Mouse (Mus musculus) gastrocnemius, postnatal 25 days (tissue): ENCODE measurements around the gene Foxn3. TPM values are rescaled to one million over a fixed set of nuclear protein-coding genes. Genes with fewer than 3 reads are reported as not detected.
A peak's percentile ranks its signal among the peaks of the same experiment; 100 is the strongest.

Experiments used
- DNase-seq: peaks from one replicate; pipeline ENCODE4 v3.0.0; 2022
- total RNA-seq, 2 experiments: library from RNA; stranded (reverse); gene quantifications; 1 replicate in 1 of 2; 2 replicates in 1 of 2; pipeline ENCODE4 v1.2.3; 2021

Foxn3 gene
- total RNA-seq, 2 experiments from 2014 or later = 163 to 186 TPM

GRCm38 (mm10) chr12:99417885-99418284 lies 145.5 kb downstream of the Foxn3 start:
- DNase-seq = no peak

- no peak for DNase-seq
Measured at GRCm38 (mm10) chr12:99415538-99415937, 147.8 kb downstream of the Foxn3 start.

GRCm38 (mm10) chr12:99412496-99412895 lies 150.9 kb downstream of the Foxn3 start:
- no peak for DNase-seq

GRCm38 (mm10) chr12:99412034-99412433 lies 151.3 kb downstream of the Foxn3 start:
- no peak for DNase-seq

- DNase-seq = no peak
Measured at GRCm38 (mm10) chr12:99408651-99409050, 154.7 kb downstream of the Foxn3 start.

GRCm38 (mm10) chr12:99408089-99408488 lies 155.3 kb downstream of the Foxn3 start:
- no peak for DNase-seq

GRCm38 (mm10) chr12:99407318-99407716 lies 156.1 kb downstream of the Foxn3 start:
- no peak for DNase-seq

GRCm38 (mm10) chr12:99406697-99407317 lies 156.6 kb downstream of the Foxn3 start:
- no peak for DNase-seq

GRCm38 (mm10) chr12:99406254-99406653 lies 157.1 kb downstream of the Foxn3 start:
- no peak for DNase-seq

- DNase-seq = no peak
Measured at GRCm38 (mm10) chr12:99405401-99405800, 158.0 kb downstream of the Foxn3 start.

GRCm38 (mm10) chr12:99403004-99403403 lies 160.4 kb downstream of the Foxn3 start:
- no peak for DNase-seq

- DNase-seq = no peak
Measured at GRCm38 (mm10) chr12:99400907-99401306, 162.5 kb downstream of the Foxn3 start.

- DNase-seq = no peak
Measured at GRCm38 (mm10) chr12:99399575-99399974, 163.8 kb downstream of the Foxn3 start.

- no peak for DNase-seq
Measured at GRCm38 (mm10) chr12:99396461-99396860, 166.9 kb downstream of the Foxn3 start.

GRCm38 (mm10) chr12:99395082-99395481 lies 168.3 kb downstream of the Foxn3 start:
- DNase-seq = no peak

GRCm38 (mm10) chr12:99394676-99395075 lies 168.7 kb downstream of the Foxn3 start:
- DNase-seq = no peak

GRCm38 (mm10) chr12:99393867-99394630 lies 169.3 kb downstream of the Foxn3 start:
- peak; percentile 37 for DNase-seq

GRCm38 (mm10) chr12:99392944-99393866 lies 170.2 kb downstream of the Foxn3 start:
- peak; percentile 89 for DNase-seq

GRCm38 (mm10) chr12:99391942-99392880 lies 171.2 kb downstream of the Foxn3 start:
- DNase-seq = peak; percentile 98

- no peak for DNase-seq
Measured at GRCm38 (mm10) chr12:99390429-99390828, 173.0 kb downstream of the Foxn3 start.

GRCm38 (mm10) chr12:99389244-99389643 lies 174.1 kb downstream of the Foxn3 start:
- DNase-seq = no peak
